Mouse (Mus musculus) embryo, embryonic 11.5 days (tissue): ENCODE data around the gene Rtl1.

Experiments used
- DNase-seq: peaks from one replicate; pipeline ENCODE4 v3.0.0-alpha.2; 2012; ENCODE audit warnings: low read depth, low spot score

Rtl1 gene

GRCm38 (mm10) chr12:109600230-109600629, at the start of gene Rtl1:
Gene Rtl1 (minus strand): TSS chr12:109600330.
- no peak for DNase-seq

GRCm38 (mm10) chr12:109640560-109641167, 40.5 kb upstream of the Rtl1 start:
- DNase-seq: peak; percentile 9

- no peak for DNase-seq
These were observed 31.9 kb upstream of the Rtl1 start for GRCm38 (mm10) chr12:109632035-109632434.

- no peak for DNase-seq
These were observed 28.8 kb upstream of the Rtl1 start for GRCm38 (mm10) chr12:109628887-109629286.

GRCm38 (mm10) chr12:109626910-109627309, 26.8 kb upstream of the Rtl1 start:
- no peak for DNase-seq

- no peak for DNase-seq
These were observed 20.1 kb upstream of the Rtl1 start for GRCm38 (mm10) chr12:109620196-109620595.

GRCm38 (mm10) chr12:109617993-109618392, 17.9 kb upstream of the Rtl1 start:
- DNase-seq: no peak

GRCm38 (mm10) chr12:109617126-109617525, 17.0 kb upstream of the Rtl1 start:
- no peak for DNase-seq

GRCm38 (mm10) chr12:109615371-109615770, 15.2 kb upstream of the Rtl1 start:
- no peak for DNase-seq

- no peak for DNase-seq
These were observed 14.3 kb upstream of the Rtl1 start for GRCm38 (mm10) chr12:109614416-109614815.

GRCm38 (mm10) chr12:109612392-109613385, 12.6 kb upstream of the Rtl1 start:
- DNase-seq: no peak

- no peak for DNase-seq
These were observed 8.7 kb upstream of the Rtl1 start for GRCm38 (mm10) chr12:109608576-109609440.

GRCm38 (mm10) chr12:109607953-109608352, 7.8 kb upstream of the Rtl1 start:
- DNase-seq: no peak

GRCm38 (mm10) chr12:109607191-109607590, 7.1 kb upstream of the Rtl1 start:
- DNase-seq: no peak

GRCm38 (mm10) chr12:109604982-109605721, 5.0 kb upstream of the Rtl1 start:
- no peak for DNase-seq

- DNase-seq: no peak
These were observed 1.4 kb downstream of the Rtl1 start for GRCm38 (mm10) chr12:109598551-109599250.

GRCm38 (mm10) chr12:109596726-109597125, 3.4 kb downstream of the Rtl1 start:
- DNase-seq: no peak

GRCm38 (mm10) chr12:109596232-109596631, 3.9 kb downstream of the Rtl1 start:
- DNase-seq: no peak

- no peak for DNase-seq
These were observed 4.4 kb downstream of the Rtl1 start for GRCm38 (mm10) chr12:109595753-109596152.

- no peak for DNase-seq
These were observed 5.2 kb downstream of the Rtl1 start for GRCm38 (mm10) chr12:109594961-109595360.
